Mouse (Mus musculus): ENCODE data around the gene Ifnz.

DNA sequence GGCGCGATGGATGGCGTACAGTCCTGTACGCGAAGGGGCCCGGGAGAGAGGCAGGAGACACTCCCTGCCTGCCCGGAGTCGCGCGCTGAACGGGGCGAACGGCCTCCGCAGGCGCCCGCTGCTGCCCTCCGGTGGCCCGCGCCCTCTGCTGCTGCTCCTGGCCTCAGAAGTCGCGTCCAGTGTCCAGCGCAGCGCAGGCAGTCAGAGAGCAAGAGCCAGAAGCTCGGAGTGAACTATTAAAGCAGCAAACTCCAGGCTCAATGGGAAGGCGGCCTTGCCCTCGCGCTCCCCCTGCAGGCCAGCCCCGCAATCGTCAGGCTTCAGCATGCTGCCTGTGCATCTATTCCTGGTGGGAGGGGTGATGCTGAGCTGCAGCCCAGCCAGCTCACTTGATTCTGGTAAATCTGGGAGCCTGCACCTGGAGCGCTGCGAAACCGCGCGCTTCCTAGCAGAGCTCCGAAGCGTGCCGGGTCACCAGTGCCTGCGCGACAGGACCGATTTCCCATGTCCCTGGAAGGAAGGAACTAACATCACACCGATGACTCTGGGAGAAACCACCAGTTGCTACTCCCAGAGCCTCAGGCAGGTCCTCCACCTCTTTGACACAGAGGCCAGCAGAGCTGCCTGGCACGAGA, 18.4 kb upstream of the Ifnz start:
- TF ChIP-seq CTCF (IDR thresholded peaks at IDR 0.05) (peak; percentile 71), EP300 (IDR thresholded peaks at IDR 0.05; ENCODE audit: insufficient read depth, low read depth, low read length) (0 out of 2 replicates have a peak, but pooled peaks have one; percentile 30)
